Mouse (Mus musculus) macrophage (primary cell): ENCODE results near the gene Tnpo1. TPM values are rescaled to one million over a fixed set of nuclear protein-coding genes. Genes with fewer than 3 reads are reported as not detected.

Source experiments
- H3K27ac ChIP-seq: fragments of 350-480 bp; formaldehyde crosslinking; 2 replicates; pipeline ENCODE4 v1.9.0; 2021
- H3K36me3 ChIP-seq: fragments of 350-480 bp; formaldehyde crosslinking; 2 replicates; pipeline ENCODE4 v1.9.0; 2021; ENCODE audit errors: inconsistent target
- H3K4me3 ChIP-seq: fragments of 350-480 bp; formaldehyde crosslinking; 2 replicates; pipeline ENCODE4 v1.9.0; 2021; ENCODE audit errors: inconsistent target
- H3K79me2 ChIP-seq: fragments of 350-480 bp; formaldehyde crosslinking; 2 replicates; pipeline ENCODE4 v1.9.0; 2021; ENCODE audit errors: inconsistent target
- WGBS: methylation state at CpG from one replicate; pipeline ENCODE4 v1.1.7; 2026; ENCODE audit warnings: inconsistent platforms; ENCODE audit not compliant: missing documents; 5-methylcytosine and 5-hydroxymethylcytosine counted together
- polyA plus RNA-seq: library from polyadenylated mRNA; stranded (reverse); fragments of 250-400 nt; gene quantifications from 3 replicates; pipeline ENCODE4 v1.2.4, GENCODE M21; 2018; ENCODE audit warnings: inconsistent platforms

Gene Tnpo1
- polyA plus RNA-seq, 1 experiment from 2014 or later: 25.1 TPM

DNA sequence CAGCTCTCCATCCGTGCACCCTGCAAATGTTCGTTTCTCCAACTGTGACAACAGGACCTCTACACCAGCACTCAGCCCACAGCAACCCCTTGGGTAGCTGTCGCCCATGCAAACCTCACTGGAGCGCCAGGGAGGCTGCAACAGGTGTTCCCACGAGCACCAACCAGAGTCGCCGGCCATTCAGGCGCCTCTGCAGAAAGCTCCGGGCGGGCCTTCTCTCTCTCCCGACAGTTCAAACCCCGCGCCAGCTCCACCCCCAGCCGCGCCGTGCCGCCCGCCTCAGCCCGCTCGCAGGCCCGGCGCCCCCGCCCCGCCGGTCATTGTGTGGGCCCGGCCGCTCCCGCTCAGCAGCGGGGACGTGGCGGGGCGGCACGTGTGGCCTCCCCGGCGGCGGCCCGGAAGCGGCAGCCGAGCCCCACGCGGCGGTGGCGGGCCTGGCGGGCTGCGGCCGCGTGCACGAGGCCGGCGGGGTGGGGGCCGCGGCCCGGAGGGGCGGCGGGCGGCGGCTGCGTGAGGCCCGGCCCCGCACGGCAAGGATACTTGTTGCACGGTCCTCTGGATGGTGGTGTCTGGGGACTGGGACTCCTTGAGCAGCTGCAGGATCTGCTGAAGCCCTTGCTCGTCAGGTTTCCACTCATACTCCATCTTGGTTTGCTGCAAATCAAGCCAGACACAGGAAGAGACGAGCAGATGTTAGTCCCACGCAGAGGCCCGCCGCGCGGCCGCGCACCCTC lies 35.9 kb downstream of the Tnpo1 start:
- H3K79me2 ChIP-seq: peaks cover 92% of the 10 kb centered on the region
- H3K27ac ChIP-seq: no peak overlapping the region
- peak overlapping the region; percentile 50 for H3K4me3 ChIP-seq
- H3K36me3 ChIP-seq: peaks cover 27% of the 10 kb centered on the region
- WGBS: under 1% methylated on average over 47 of the region's 71 CpGs

DNA sequence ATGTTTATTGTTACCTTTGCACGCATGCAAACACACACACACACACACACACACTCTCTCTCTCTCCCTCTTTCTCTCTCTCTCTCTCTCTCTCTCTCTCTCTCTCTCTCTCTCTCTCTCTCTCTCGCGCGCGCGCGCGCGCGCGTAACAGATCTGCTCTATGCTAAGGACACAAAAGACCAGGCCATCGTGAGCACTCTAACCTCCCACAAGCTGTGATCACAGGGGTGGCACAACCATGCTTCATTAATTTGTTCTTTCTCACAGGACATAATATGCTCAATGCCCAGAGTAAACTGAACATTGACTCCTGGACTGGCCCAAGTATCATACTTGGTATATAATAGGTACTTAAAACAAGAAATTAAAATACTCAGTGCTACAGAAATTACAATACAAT lies 37.0 kb downstream of the Tnpo1 start:
- Histone ChIP-seq H3K27ac (no peak overlapping the region), H3K36me3 (peaks cover 32% of the 10 kb centered on the region), H3K79me2 (peaks cover 92% of the 10 kb centered on the region), H3K4me3 (no peak overlapping the region)
- 54% methylated on average over 1 of the region's 12 CpGs for WGBS

DNA sequence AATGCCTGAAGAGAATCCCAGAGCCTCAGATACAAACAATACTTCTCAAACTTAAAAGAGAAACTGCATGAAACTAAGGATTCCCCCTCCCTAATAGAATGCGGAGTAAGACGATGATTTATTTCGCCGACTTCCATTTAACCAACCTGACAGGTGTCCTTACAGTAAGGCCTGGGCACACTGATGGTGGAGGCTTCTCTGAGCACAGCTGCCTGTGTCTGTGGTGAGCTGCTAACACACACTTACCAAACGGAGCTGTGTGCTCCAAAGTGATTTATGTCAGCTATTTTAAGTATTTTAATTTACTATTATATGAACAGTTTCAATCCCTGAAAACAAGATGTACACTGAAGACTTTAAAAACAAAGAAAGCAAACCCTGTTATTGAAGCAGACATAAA lies 42.4 kb downstream of the Tnpo1 start:
- H3K27ac ChIP-seq: no peak overlapping the region
- peaks cover 100% of the 10 kb centered on the region for H3K79me2 ChIP-seq
- no peak overlapping the region for H3K4me3 ChIP-seq
- 89% methylated on average over 5 of the region's 5 CpGs for whole genome bisulfite sequencing
- H3K36me3 ChIP-seq: peaks cover 54% of the 10 kb centered on the region

DNA sequence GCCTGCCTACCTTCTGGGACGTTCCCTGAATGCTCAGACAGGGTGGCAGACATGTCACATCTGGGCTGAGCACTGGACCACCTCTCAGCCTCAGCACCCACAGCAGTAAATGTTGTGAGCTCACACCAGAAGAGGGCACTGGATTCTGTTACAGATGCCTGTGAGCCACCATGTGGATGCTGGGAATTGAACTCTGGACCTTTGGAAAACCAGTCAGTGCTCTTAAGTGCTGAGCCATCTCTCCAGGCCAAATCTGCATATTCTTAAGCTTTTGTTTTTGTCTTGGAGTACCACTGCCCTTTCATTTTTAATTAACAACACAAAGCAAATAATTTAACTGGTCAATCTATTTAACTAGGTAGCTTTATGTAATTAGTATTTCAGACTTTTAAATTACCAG lies 44.2 kb downstream of the Tnpo1 start:
- no peak overlapping the region for H3K27ac ChIP-seq
- WGBS: 80% methylated on average over 1 of the region's 1 CpGs
- peaks cover 100% of the 10 kb centered on the region for H3K79me2 ChIP-seq
- peaks cover 40% of the 10 kb centered on the region for H3K36me3 ChIP-seq
- no peak overlapping the region for H3K4me3 ChIP-seq

DNA sequence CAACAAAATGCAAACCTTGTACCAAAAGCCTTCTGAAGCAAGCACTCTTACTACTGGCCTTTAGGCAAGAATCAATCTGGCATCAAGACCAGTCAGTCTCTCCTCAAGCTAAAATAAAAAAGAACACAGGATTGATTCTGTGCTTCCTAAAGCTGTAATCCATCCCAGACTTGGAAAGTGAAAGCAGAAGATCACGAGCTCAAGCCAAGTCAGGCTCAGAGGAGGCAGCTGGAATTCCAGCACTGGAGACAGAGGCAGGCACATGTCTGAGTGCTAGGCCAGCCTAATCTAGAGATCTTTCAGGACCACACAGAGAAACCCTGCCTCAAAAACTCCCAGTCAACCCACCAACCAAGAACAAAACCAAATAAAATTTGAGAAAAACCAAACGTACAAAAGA lies 45.8 kb downstream of the Tnpo1 start:
- Histone ChIP-seq H3K27ac (no peak overlapping the region), H3K79me2 (peaks cover 99% of the 10 kb centered on the region), H3K4me3 (no peak overlapping the region), H3K36me3 (peaks cover 28% of the 10 kb centered on the region)
- 88% methylated on average over 2 of the region's 2 CpGs for WGBS

DNA sequence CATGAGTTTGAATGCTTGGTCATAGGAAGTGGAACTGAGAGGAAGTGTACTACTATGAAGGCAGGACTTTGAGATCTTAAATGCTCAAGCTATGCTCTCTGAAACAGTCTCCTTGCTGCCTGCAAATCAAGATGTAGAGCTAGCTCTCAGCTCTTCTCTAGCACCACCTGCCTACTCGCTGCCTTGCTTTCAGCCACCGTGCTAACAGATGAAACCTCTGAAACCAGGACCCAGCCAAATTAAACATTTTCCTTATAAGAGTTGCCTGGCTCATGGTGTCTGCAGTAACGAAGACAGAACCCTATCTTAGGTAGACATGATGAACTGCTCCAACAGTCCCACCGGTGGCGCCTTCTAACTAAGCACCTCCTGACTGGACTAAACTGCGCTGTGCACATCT lies 46.8 kb downstream of the Tnpo1 start:
- Histone ChIP-seq H3K27ac (no peak overlapping the region), H3K4me3 (no peak overlapping the region), H3K36me3 (peaks cover 30% of the 10 kb centered on the region), H3K79me2 (peaks cover 99% of the 10 kb centered on the region)
- WGBS: 94% methylated on average over 6 of the region's 6 CpGs

DNA sequence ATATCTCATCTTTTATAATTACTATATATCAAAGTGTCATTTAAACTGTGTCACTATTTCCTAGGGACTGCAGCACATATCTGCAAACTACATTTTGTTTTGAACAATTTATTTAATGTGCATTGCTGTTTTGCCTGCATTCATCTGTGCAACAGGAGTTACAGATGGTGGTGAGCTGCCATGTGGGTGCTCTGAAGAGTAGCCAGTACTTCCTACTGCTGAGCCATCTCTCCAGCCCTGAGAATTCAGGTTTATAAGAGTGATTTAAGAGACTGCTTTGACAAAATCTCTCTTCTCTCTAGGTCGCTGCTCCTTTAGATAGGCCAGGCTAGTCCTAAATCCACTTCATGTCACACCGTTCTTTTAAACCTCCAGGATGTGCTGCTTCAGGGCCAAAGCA lies 49.0 kb downstream of the Tnpo1 start:
- WGBS: 95% methylated on average over 2 of the region's 2 CpGs
- Histone ChIP-seq H3K79me2 (peaks cover 89% of the 10 kb centered on the region), H3K36me3 (peaks cover 18% of the 10 kb centered on the region), H3K4me3 (no peak overlapping the region), H3K27ac (no peak overlapping the region)

DNA sequence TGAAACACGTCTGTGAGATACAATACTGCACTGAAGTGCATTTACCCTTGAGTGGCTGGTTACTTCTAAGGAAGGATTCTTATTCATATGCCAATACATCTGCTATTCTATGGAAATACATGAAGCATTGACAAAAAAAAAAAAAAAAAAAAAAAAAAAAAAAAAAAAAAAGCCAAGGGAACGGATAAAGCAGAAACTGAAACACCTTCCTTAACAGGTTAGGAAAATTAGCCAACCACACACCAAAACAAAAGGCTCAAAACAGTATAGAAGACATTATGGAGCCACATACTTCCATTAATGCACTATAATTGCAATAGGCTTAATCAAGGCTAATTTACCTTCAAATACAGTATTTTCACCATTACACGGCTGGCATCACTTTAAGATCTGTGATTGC lies 51.5 kb downstream of the Tnpo1 start:
- Histone ChIP-seq H3K79me2 (peaks cover 75% of the 10 kb centered on the region), H3K4me3 (no peak overlapping the region), H3K27ac (no peak overlapping the region), H3K36me3 (peaks cover 17% of the 10 kb centered on the region)
- 89% methylated on average over 3 of the region's 3 CpGs for WGBS

DNA sequence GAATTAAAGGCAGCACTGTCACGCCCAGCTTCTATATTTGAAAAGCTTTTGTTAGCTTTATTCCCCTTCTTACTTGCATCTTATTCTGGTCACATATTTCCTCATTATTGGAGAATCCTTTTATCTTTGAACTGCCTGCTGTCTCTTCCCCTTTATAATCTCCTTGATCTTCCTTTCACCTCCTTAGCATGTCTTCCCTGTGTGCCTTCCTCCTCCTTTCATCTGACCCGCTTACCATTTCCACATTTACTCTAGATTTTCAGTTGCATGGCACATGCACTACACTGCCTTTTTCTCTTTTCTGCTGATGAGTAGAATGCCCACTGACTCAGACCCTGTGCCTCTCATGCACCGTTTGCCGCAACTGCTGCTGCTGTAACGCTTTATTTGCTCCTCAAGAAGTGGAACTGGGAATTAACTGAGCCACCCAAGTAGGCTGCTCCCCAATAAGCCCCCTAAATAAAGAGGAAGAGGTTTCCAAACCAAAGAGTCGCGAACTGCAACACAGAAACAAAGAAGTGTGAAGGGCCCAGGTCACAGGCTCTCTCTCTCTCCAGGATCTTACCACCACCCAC lies 53.8 kb downstream of the Tnpo1 start:
- Histone ChIP-seq H3K4me3 (no peak overlapping the region), H3K27ac (peak overlapping the region; percentile 38), H3K79me2 (peaks cover 58% of the 10 kb centered on the region), H3K36me3 (peaks cover 20% of the 10 kb centered on the region)
- WGBS: 37% methylated on average over 7 of the region's 7 CpGs

DNA sequence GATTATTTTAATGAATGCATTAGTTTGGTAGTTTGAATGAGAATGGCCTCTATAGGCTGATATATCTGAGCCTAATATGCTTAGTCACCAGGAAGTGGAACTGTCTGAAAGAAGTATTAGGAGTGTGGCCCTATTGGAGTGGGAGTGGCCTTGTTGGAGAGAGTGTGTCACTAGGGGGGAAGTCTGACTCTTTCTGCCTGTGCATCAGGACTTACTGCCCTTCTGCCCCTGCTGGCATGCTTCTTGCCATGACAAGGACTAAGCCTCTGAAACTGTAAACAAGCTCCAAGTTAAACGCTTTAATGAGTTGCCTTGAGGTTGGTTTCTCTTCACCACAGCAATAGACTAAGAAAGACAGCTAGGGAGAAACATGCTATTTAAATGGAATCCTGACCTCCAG lies 54.9 kb downstream of the Tnpo1 start:
- H3K27ac ChIP-seq: peak overlapping the region; percentile 51
- H3K4me3 ChIP-seq: no peak overlapping the region
- H3K36me3 ChIP-seq: peaks cover 30% of the 10 kb centered on the region
- H3K79me2 ChIP-seq: peaks cover 53% of the 10 kb centered on the region
- 62% methylated on average over 1 of the region's 1 CpGs for WGBS

DNA sequence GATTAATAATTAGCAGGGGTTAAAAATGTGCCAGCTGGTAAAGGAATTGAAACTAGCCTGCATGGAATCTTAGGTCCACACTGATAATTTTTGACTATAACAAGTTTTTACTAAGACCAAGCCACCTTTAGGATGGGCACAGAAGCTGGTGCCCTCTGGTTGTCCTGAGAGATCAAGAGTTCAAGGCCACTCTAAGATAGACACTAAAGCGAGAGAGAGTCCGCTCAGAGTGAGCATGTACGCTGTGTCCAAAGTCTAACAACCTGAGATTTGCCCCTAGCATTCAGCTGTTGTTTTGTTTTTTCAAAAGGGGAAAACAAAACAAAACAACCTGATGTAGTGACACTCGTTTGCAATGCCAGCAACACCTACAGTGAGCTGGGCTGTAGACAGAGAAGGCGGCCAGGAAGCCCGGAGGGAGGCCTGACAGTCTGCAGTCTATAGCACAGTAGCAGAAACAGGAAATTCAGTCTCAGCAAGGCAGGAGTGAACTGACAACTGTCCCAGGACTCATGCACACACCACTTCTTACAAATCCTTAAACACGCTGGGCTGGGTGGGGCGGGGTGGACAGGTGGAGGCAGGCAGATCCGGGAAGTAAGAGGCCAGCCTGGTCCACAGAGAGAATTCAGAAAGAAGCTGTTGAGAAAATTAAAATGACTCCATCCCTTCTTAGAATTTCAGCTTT lies 57.8 kb downstream of the Tnpo1 start:
- no peak overlapping the region for H3K4me3 ChIP-seq
- 88% methylated on average over 9 of the region's 9 CpGs for WGBS
- peaks cover 37% of the 10 kb centered on the region for H3K36me3 ChIP-seq

DNA sequence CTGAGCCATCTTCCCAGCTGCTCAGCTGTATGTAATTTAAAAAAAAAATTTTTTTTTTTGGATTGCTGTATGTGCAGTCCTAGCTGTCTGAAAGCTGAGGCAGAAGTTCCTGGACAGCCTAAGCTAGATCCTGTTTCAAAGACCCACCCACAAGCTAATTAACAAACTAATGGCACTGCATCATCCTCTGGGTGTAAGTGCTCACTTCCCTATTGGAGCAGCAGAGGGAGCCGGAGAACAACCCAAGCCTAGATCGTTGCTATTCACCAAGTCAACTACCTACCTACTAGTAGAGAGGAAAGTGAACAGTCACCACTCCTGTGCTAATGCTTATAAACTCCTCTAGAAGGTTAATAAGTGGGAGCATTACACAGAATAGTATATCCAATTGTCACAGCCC lies 58.4 kb downstream of the Tnpo1 start:
- WGBS: 13% methylated on average over 2 of the region's 2 CpGs
- no peak overlapping the region for H3K27ac ChIP-seq
- no peak overlapping the region for H3K4me3 ChIP-seq
- H3K79me2 ChIP-seq: peaks cover 33% of the 10 kb centered on the region; the same call in 1 of the 2 replicates
- peaks cover 42% of the 10 kb centered on the region for H3K36me3 ChIP-seq

More for the DNA sequence above, 57.8 kb downstream of the Tnpo1 start:
- Histone ChIP-seq H3K79me2 (peaks cover 34% of the 10 kb centered on the region), H3K27ac (no peak overlapping the region)

DNA sequence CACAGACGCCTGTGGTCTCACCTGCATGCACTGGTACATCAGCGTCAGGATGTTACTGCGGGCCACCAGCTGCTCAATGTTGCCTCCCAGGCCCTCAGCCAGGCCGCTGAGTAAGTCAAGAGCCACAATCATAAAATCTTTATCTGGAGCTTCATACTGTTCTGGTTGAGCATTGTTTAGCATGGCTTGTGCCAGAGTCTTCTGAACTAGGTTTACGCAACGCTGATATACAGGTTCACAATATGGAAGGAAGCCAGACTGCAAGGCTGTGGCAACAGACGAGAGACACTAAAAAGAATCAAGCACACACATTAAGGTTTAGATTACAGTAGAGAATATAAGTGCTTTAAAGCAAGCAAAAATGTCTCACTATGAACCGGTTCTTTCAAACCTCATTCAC lies 70.9 kb downstream of the Tnpo1 start:
- no peak overlapping the region for H3K27ac ChIP-seq
- H3K36me3 ChIP-seq: peaks cover 84% of the 10 kb centered on the region
- no peaks in the 10 kb centered on the region; the same call in 1 of the 2 replicates for H3K79me2 ChIP-seq
- no peak overlapping the region for H3K4me3 ChIP-seq
- WGBS: 90% methylated on average over 8 of the region's 8 CpGs

DNA sequence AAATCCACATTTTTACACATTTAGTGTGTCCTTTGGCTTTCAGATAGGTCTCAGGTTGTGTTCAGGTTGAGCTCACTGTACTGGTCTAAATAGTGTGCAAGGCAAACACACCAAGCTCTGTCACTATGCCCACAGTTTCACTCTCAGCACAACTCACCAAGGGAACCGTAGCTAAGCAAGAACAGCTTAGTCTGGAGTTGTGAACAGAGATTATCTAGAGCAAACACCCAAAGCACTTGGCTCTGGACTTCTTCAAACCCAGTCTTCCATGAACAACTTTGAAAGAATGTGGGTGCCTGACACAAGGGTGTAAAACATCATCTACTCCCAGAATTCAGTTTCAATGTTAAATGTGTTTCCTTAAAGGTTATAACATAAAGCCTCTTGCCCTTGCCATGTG lies 80.4 kb downstream of the Tnpo1 start:
- WGBS: 100% methylated on average over 1 of the region's 1 CpGs
- H3K79me2 ChIP-seq: no peaks in the 10 kb centered on the region
- no peak overlapping the region for H3K4me3 ChIP-seq
- no peak overlapping the region for H3K27ac ChIP-seq
- peaks cover 47% of the 10 kb centered on the region for H3K36me3 ChIP-seq

DNA sequence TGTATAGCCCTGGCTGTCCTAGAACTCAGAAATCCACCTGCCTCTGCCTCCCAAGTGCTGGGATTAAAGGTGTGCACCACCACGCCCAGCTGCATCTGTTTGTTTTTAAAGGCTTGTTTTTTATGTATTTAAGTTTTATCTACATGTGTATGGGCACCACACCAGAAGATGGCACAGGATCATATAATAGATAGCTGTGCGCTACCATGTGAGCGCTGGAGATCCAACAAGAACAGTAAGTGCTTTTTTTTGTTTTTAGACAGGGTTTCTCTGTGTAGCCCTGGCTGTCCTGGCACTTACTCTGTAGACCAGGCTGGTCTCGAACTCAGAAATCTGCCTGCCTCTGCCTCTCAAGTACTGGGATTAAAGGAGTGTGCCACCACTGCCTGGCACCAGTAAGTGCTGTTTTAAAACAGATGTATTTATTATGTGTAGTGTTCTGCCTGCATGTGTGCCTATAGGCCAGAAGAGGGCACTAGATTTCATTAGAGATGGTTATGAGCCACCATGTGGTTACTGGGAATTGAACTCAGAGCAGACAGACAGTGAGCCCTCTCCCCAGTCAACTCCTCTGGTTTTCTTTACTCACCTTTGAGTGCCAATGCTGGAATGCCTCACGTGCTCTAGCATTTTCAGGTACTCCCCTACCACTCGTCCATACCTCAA lies 89.6 kb downstream of the Tnpo1 start:
- no peak overlapping the region for H3K4me3 ChIP-seq
- no peak overlapping the region for H3K27ac ChIP-seq
- WGBS: 95% methylated on average over 6 of the region's 6 CpGs
- H3K36me3 ChIP-seq: no peaks in the 10 kb centered on the region
- H3K79me2 ChIP-seq: no peaks in the 10 kb centered on the region
